Mouse (Mus musculus) c-Kit-positive CD71-positive TER-119-negative erythroid progenitor cells, embryonic 14.5 days (primary cell): ENCODE data around the gene Tbl3.

ENCODE experiments used
- DNase-seq: peaks from one replicate; pipeline ENCODE4 v3.0.0-alpha.2; 2013; ENCODE audit warnings: low read depth

The Tbl3 gene

DNA sequence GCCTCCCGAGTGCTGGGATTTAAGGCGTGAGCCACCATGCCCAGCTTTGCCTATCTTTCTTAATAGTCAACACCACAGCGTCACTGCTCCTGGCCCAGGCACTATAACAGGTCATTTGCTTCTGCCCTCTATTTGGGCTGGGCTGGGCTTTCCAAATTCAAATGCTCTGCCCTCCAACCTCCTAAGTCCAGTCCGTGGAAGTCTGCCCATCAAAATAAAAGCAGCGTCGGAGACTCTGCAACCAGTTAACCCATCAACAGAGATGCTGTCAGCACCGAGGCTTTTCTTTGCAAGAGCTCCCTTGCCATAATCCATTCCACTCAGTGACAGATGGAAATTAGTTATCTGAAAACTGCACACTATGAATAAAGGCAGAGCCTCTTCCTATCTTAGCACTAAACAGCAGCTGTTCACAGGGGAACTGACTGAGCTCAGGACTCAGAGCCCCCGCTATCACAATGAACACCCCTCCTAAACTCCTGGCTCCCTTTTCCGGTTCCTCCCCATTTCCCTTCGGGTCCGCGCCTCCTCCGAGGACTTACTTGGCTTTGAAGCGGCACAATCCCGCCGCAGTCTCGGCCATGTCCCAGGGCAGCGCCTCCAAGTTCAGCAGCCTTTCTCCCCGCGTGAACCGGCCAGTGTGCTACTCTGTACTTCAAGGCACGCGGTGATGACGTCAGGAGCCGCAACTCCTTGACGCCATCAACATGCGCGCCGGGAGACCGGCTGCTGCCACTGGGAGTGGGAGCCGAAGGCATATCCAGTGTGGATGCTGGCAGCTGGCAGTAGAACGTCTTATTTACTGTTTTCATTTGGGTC, at the start of gene Tbl3:
Gene Tbl3 (minus strand): TSS at position 679 of the 819 bp plus-strand sequence.
- DNase-seq, result peak; percentile 92

GRCm38 (mm10) chr17:24752415-24753394, 45.2 kb upstream of the Tbl3 start, which contains the start of gene Hs3st6:
TSS of gene Hs3st6 (plus strand) at chr17:24752988.
- no peak for DNase-seq

DNA sequence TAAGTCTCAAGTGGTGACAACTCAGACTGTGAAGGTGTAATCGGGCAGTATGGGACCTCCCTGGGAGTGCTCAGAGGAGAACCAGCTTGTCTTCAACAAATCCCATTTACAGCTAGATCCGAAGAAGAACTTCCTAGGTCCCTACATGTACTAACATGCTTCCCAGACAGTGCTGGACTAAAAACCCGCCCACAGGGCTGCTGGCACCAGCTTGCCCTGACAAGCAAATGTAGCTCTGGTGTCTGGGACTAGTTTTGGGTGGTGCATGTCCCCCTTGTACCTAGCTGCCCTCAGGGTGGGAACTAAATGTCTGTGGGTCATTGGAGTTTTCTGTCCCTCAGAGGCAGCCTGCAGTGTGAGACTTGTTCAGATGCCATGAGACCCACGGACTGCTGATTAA, 44.1 kb upstream of the Tbl3 start:
- no peak for DNase-seq

DNA sequence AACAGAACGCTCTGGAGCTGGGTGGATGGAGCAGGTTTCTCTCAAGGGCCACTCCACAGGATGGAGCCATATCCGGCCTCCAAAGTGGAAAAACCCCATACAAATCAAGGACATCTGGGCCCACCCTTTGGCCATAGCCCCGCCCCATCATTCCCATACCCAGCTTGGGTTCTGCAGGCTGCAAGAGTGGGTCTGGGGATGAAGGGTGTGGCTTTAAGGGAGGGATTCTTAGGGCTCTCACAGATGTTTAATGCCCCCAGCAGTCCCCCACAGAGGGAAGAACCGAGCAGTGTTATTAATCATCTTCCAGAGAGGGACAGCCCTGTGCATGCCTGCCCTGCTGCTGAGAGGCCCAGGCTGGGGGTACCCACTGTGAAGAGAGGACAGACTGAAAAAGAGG, 39.5 kb upstream of the Tbl3 start:
- no peak for DNase-seq

DNA sequence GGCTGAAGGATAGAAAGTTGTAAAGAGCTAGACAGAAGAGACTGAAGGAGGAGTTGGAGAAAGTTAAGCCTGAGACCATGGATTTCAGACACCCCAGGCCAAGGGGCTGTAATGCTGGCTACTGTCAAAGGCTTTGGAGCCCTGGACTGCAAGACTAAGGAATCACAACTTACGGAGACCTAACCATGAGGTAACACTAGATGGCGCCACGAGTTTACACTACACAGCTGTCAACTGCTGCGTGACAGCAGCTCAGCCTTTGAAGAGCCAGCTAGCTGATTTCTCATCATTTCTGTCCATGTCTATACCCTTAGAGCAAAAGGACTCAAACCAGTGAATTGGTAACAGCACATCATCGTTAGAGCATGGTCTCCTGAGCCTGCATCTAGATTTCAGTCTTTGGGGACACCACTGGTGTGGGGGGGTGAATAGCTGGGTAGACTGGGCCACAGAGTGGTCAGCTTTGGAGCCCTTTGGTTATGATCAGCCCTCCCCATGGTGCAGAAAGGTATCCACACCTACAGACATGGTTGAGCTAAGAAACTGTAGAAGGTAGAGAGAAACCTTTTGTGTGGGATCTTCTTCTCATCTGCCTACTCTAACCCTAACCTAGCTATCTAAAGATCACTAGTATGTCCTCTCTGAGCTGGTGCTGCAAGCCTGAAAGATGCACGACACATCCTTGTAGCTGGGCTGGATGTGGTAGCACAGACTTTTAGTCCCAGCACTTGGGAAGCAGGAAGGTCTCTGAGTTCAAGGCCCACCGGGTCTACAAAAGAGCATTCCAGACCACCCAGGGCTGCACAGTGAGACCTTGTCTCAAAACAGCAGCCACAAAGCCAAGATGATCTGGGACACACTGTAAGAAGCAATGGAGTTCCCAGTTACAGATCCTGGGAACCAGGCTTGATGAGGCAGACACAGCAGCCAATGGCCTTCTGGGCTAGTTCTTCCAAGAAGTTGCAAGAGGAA, 38.4 kb upstream of the Tbl3 start:
- peak; percentile 77 for DNase-seq

DNA sequence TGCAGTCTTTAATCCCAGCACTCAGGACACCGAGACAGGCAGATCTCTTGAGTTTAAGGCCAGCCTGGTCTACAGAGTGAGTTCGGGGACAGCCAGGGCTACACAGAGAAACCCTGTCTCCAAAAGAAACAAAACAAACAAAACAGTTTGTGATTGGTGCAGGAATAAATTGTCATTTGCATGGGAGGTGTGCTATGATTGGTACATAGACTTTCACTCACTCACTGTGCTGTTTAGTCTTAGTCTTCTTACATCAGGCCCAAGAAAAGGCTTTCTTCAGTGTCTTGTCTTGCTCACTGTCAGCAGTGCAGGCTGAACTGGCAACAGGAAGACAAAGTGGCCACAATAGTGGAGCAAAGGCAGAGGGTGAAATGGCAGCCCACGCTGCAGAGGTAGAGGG, 36.9 kb upstream of the Tbl3 start:
- DNase-seq, result no peak

- no peak for DNase-seq
Measured at GRCm38 (mm10) chr17:24743896-24744295, 36.4 kb upstream of the Tbl3 start.

DNA sequence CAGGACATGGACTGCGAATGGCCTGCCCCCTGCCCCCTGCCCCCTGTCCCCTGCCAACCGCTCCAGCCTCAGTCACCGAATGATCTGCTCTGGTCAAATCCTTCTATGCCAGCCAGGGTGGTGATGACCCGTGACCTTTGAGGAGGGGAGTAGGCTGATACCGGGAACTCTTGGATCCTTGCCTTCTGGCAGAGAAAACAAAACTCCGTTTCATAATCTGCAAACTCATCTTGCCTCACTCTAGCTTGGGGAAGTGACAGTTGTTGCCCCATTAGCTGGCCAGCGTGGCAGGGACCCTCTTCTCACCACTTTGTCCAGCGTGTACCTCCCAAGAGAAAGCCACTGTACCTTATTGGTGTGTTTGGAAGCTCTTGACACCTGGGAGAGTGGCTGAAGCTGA, 34.8 kb upstream of the Tbl3 start:
- DNase-seq, result no peak

DNA sequence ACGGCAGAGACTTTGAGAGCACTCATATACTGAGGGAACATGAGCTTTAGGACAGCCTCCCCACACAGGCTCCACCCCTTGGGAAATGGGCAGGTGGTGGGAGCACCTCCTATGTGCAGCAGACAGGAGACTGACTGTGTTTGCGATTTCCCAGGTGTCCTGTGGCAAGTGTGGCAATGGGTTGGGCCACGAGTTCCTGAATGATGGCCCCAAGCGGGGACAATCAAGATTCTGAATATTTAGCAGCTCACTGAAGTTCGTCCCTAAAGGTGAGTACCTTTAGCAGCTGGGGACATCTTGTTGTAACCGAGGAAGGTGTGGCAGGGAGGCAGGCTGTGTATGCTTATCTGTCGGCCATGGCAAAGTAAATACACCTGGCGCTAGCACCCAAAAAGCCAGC, 32.5 kb upstream of the Tbl3 start:
- DNase-seq, result no peak

DNA sequence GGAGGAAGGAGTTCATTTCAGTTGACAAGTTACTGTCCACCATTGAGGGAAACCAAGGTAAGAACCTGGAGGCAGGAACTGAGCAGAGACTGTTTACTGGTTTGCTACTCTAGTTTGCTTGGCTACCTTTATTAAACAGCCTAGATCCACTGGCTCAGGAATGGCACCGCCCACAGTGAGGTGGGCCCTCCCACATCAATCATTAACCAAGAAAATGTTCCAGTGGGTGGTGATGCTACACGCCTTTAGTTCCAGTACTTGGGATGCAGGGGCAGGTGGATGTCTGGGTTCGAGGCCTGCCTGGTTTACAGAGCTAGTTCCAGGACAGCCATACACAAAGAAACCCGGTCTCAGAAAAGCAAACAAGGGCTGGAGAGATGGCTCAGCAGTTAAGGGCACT, 30.8 kb upstream of the Tbl3 start:
- DNase-seq, result no peak

GRCm38 (mm10) chr17:24737135-24737810, 29.8 kb upstream of the Tbl3 start:
- no peak for DNase-seq

GRCm38 (mm10) chr17:24736330-24737051, 29.0 kb upstream of the Tbl3 start, which contains the start of gene Msrb1:
TSS of gene Msrb1 (plus strand) at chr17:24736642.
- peak; percentile 100 for DNase-seq

DNA sequence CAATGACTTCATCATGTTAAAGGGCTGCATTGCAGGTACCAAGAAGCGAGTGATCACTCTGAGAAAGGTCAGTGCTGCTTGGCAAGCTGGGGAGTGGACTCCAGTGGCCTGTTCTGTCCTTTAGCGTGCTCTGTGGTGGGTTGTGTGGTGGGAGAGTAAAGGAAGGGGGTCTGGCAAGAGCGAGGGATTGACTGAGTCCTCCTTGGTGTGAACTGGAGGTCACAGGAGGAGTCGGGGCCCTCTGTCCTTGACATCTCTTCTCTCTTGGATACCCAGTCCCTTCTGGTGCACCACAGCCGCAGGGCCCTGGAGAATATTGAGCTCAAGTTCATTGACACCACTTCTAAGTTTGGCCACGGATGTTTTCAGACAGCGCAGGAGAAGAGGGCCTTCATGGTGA, 28.0 kb upstream of the Tbl3 start:
- DNase-seq, result no peak

DNA sequence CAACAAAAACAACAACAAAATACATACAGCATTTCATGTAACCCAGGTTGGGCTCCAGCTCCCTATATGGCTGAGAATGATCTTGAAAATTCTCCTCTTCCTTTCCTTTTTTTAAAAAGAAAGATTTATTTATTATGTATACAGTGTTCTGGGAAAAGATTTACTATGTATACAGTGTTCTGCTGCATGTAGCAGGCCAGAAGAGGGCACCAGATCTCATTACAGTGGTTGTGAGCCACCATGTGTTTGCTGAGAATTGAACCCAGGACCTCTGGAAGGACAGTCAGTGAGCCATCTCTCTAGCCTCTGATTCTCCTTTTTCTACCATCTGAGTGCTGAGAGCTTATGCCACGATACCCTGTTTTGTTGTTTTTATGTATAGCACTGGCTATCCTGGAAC, 27.1 kb upstream of the Tbl3 start:
- no peak for DNase-seq

DNA sequence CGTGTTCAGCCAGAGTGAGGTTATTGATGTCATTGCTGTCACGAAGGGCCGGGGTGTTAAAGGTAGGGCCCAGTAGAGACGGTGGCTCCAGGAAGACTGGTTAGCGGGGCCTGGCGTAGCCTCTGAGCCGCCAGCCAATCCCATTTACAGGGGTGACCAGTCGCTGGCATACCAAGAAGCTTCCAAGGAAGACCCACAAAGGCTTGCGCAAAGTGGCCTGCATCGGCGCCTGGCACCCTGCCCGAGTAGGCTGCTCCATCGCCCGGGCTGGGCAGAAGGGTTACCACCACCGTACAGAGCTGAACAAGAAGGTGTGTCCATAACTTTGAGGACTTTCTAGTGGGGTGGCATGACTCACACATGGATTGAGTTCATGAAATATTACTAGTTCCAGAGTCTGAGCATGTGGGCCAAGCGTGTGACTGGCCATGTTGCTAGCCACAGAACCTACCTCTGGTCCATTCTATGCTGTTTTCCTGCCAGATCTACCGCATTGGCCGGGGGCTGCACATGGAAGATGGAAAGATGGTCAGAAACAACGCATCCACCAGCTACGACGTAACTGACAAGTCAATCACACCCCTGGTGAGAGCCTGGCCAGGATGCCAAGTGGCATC, 26.1 kb upstream of the Tbl3 start:
- no peak for DNase-seq

- no peak for DNase-seq
Measured at GRCm38 (mm10) chr17:24732233-24732935, 24.9 kb upstream of the Tbl3 start.

- DNase-seq, result no peak
Measured at GRCm38 (mm10) chr17:24730787-24731186, 23.3 kb upstream of the Tbl3 start.

DNA sequence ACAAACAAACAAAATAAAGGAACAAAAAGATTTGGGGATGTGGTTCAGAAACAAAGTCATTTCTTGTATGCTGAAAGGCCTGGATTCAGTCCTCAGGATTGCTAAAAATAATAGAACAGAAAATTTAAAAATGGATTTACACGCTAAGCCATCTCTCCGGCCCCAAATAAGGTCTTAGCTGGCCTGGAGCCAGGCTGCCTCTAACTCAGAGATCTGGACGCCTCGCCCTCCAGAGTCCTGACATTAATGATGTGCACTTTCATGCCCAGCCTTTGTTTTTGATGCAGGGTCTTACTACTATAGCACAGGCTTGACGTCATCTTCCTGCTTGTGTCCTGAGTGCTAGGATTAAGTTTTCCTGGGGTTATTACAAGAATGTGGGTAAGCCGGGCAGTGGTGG, 21.6 kb upstream of the Tbl3 start:
- DNase-seq, result no peak

DNA sequence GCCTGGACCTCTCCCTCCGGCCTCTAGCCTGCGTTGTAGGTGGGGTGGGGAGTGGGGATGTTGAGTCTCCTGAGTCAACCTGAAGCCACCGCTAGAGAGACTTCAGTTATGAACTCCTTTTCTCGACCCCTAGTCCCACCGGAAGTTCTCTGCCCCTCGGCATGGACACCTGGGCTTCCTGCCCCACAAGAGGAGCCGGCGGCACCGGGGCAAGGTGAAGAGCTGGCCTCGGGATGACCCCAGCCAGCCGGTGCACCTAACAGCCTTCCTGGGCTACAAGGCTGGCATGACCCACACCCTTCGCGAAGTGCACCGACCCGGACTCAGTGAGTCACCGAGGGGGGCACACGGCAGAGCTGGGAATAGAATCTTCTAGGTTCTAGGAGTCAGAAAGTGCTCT, 20.7 kb upstream of the Tbl3 start:
- no peak for DNase-seq
